Mouse (Mus musculus) embryonic facial prominence, embryonic 12.5 days (tissue): ENCODE results near the gene Adamts2. TPM values are rescaled to one million over a fixed set of nuclear protein-coding genes. Genes with fewer than 3 reads are reported as not detected.

ENCODE experiments used
- polyA plus RNA-seq: library from polyadenylated mRNA; unstranded; fragments of >200 nt; fragmentation: Nextera tagmentation; extraction: Ambion mirVana; gene quantifications from 2 replicates; pipeline ENCODE4 v1.2.1, GENCODE M21; 2016

The Adamts2 gene
- polyA plus RNA-seq, 1 experiment from 2014 or later = 9.8 TPM

Other genes starting within 250 kb of the Adamts2 start
- 0.46 and 0.73 TPM in 2 replicates for gene Cby3, start 247.6 kb upstream of the Adamts2 start, polyA plus RNA-seq
- gene Hnrnph1, start 225.1 kb upstream of the Adamts2 start, polyA plus RNA-seq = 590 and 605 TPM in 2 replicates
- 24.9 and 27.1 TPM in 2 replicates for gene Rufy1, start 171.0 kb upstream of the Adamts2 start, polyA plus RNA-seq
- gene Zfp354c, start 225.6 kb downstream of the Adamts2 start, polyA plus RNA-seq = 53.7 and 54.5 TPM in 2 replicates
- gene Zfp879, start 239.5 kb downstream of the Adamts2 start, polyA plus RNA-seq = 0.77 and 1.1 TPM in 2 replicates
- not detected in 2 replicates for gene Grm6, start 248.6 kb downstream of the Adamts2 start, polyA plus RNA-seq